Mouse (Mus musculus): ENCODE results near the gene Lmf2.

Gene Lmf2

DNA sequence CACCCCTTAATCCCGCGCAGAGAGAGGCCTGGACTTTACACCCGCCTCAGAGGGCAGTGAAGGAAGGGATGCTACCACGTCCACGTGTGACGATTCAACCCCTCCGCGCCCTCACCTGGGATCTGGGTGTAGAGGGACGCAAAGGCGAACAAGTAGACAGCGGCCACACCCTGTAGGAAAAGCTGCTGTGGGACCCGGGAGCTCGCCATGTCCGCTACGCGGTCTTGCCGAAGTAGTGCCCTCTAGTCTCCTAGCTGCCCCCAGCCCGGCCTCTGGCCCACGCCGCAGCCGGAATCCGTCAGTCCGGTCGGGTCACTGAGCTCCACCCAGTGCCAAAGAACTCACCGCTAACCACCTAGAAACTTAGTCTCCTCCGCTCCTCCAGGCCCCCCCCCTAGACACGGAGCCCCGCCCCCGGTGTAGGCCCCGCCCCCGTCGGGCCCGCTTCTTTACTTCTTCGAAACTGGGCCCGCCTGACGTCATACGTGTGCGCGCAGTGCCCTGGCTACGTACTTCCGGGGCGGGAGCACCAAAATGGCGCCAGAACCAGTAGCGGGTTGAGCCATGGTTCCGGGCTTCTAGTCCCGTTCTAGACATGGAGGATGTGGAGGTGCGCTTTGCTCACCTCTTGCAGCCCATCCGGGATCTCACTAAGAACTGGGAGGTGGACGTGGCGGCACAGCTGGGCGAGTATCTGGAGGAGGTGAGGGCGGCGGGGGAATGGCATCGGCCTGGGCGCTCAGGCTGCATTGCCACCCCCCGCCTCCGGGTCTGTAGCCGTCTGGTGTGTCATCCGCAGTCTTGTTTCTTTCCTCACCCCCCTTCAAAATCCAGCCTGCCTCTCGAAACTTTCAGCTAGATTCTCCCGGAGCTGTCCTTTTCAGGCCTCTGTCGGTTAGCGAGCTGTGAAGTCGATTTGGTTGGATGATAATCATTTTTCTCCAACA lies at the start of gene Lmf2, which contains the start of gene Ncaph2:
TSS of gene Lmf2 (minus strand) at position 419 of the 947 bp plus-strand sequence.
TSS of gene Ncaph2 (plus strand) at position 479 of the 947 bp plus-strand sequence.
- DNase-seq = peak; percentile 98

DNA sequence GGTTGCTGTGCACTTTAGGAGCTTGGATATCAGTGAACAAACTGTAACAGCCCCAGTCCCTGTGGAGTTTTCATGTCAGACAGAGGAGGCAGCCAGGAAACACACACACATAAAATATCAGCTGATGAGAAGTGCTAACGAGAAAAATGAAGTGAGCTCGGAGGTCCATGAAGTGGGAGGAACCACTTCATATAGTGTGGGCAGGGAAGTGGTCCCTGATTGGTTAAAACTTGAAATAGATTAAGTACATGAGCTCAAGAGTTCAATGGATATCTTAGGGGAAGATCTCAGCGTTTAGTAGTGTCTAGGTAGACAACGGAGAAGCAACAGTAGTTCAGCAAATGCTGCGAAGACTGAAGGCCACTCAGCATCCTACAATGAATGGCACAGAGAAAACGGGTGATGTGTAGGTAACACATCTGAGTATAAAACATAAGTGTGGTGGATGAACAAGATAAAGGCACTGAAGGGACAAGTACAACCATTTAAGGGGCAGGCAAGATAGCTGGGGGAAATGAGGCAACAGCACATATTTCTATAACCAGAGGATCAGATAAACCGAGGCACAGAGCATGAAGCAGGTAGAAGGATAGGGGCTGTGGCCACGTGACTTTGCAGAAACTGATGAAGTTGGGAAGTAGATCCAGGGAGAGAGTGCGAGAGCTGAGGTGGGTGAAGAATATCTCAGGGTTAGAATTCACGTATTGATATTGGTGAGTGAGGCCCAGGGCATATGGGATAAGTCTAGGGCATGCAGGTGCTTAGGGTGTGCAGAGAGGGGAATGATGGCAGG lies 49.6 kb upstream of the Lmf2 start:
- DNase-seq = no peak

DNA sequence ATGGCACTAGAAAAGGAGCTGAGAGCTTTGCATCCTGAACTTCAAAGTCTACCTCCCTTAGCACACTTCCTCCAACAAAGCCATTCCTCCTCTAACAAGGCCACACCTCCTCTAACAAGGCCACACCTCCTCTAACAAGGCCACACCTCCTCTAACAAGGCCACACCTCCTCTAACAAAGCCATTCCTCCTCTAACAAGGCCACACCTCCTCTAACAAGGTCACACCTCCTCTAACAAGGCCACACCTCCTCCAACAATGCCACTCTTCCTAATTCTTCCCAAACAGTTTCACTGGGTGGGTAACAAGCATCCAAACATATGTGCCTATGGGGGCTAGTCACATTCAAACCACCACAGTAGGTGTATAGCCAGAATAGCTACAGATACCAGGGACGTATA lies 47.0 kb upstream of the Lmf2 start:
- no peak for DNase-seq

GRCm38 (mm10) chr15:89399716-89400115 lies 44.3 kb upstream of the Lmf2 start:
- DNase-seq = no peak

- DNase-seq = no peak
These were observed 42.7 kb upstream of the Lmf2 start for GRCm38 (mm10) chr15:89398146-89398545.

- peak in 1 of 2 experiments; percentile 38 for DNase-seq
These were observed 41.4 kb upstream of the Lmf2 start for GRCm38 (mm10) chr15:89396883-89397282.

DNA sequence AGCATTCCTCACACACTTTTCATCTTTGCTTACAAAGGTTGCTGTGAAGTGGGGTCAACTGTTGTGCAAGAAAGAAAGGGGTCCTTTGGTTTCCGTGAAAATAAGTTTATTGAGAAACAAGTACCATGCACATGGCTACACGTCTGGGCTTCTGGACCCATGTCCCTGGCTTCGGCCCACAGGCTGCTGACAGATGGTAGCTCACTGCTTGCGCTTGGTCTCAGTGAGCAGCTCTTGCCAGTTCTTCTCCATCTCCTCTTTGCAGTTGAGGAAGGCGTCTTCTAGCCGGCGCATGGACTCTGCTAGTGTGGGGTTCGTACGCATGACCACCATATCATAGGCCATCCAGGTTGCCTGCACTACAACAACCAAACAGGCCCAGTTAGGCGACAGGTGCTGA lies 34.6 kb upstream of the Lmf2 start:
- peak in 1 of 2 experiments; percentile 20 for DNase-seq

GRCm38 (mm10) chr15:89387127-89387526 lies 31.7 kb upstream of the Lmf2 start:
- peak in 1 of 2 experiments; percentile 26 for DNase-seq

GRCm38 (mm10) chr15:89384617-89385016 lies 29.2 kb upstream of the Lmf2 start, which contains the start of gene Klhdc7b:
Klhdc7b (plus strand) TSS chr15:89384917.
- DNase-seq = no peak

- peak; percentile 30 to 53 for DNase-seq
These were observed 24.0 kb upstream of the Lmf2 start for GRCm38 (mm10) chr15:89379429-89379828.

- DNase-seq = peak; percentile 53 to 73
These were observed 23.5 kb upstream of the Lmf2 start, which contains the start of gene Odf3b for GRCm38 (mm10) chr15:89378831-89379401. Odf3b (minus strand) TSS chr15:89379282.

- DNase-seq = peak in 1 of 2 experiments; percentile 34
These were observed 22.7 kb upstream of the Lmf2 start for GRCm38 (mm10) chr15:89377938-89378828.

DNA sequence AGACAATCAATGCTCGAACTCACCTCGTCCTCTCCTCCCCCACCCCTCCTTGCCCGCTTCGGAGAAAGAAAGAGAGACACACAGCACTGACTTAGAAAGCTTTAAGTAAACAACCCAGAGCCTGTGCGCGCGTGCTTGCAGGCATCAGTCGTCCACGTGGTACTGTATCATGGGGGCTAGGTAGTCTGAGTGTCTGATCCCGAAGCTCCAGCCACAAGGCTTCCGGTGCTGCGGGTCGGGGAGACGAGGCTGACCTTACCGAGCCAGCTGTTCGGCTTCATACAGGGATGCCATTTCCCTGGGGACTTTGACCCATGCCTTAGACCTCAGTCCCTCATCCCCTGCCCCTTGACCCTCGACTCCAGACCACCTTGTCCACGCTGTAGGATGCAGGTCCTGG lies 21.9 kb upstream of the Lmf2 start:
- DNase-seq = peak in 1 of 2 experiments; percentile 34

- peak; percentile 23 to 56 for DNase-seq
These were observed 21.5 kb upstream of the Lmf2 start, which contains the start of gene Tymp for GRCm38 (mm10) chr15:89376957-89377356. Tymp (minus strand) TSS chr15:89377039.

DNA sequence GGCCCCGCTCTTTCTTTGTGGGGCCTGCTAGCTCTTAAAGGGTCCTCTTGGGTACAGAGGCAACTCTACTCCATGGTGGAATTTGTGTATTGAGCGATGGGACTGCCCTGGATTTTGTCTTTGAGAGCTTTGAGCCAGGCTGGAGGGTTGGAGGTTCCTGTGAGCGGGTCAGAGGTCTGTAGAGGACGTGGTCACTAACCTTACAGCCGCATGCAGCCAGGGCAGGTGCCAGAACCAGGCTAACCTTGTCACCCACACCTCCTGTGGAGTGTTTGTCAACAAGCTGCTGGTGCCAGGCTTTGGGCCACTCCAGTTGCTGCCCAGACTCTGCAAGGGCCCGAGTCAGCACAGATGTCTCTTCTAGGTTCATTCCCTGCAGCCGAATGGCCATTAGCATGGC lies 20.6 kb upstream of the Lmf2 start:
- peak in 1 of 2 experiments; percentile 31 for DNase-seq

DNA sequence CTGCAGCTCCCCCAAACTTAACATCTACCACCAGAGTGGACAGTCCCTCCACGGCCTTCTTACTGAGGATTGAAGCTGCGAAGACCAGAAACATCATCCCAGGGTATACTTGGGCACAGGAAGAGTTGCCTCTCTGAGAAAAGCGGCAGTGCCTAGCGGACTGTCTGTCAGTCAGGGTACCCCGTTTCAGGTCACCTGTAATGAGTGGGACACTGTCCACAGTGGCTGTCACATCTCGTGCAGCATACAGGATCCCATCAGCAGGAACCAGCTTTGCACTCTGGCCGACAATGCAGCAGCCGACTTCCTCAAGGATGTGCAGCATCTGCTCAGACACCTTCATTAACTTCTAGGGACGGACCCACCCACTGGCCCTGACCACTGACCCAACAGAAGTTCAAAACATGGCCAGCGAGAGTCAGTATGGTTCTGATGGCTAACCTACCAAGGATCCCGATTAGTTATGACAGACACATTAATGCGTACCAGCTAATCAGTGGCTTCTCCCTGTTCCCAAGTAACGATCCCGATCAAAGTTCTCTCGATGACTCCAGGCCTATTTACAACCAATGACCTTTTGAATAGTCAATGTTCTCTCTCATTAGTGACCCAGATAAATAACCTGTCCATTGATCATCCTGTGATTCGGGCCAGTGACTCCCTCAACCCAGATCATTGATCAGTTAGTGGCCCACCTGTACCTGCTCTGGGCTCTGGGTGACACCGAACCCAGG lies 19.5 kb upstream of the Lmf2 start:
- peak in 1 of 2 experiments; percentile 28 for DNase-seq

DNA sequence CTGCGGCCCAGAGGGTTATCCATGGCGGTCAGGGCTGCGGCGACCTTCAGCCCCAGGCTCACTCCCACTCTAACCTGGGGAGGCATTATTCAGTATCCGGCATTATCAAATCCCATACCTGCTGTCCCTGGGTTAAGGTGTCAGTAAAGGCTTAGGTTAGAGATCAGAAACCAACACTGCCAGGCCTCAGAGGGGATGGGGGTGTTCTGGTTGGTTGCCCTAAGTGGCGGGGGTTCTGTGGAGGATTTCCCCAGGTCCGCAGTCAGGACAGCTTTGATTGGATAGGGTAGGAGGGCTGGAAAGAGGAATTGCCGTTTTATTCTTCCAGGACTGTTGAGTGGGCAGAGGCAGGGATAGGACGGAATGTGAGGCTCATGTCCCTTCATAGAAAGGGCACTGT lies 18.9 kb upstream of the Lmf2 start:
- DNase-seq = peak in 1 of 2 experiments; percentile 31

- DNase-seq = peak; percentile 93 to 97
These were observed 18.3 kb upstream of the Lmf2 start, which contains the start of gene Sco2 for GRCm38 (mm10) chr15:89373762-89374248. Sco2 (minus strand) TSS chr15:89373846.

- DNase-seq = peak; percentile 91 to 92
These were observed 17.7 kb upstream of the Lmf2 start for GRCm38 (mm10) chr15:89373027-89373761.

DNA sequence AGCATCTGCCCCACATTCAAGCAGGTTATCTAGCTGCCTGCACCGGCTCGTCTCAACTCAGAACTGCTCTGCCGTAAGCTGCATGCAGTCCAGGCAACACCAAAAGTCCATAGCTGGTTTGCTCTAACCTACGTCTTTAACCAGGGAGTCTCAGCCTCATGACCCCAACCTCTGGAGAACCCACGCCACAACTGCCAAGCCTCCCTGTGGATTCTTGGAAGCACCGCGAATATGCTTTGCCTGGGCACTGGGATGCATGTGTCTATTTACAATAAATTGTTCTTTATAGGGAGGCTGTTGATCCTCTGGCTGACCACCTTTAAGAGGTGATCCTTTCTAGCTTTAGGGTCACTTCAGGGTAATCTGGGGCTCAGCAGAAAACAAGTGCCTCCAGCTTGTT lies 17.1 kb upstream of the Lmf2 start:
- peak in 1 of 2 experiments; percentile 29 for DNase-seq
